Mouse (Mus musculus) left cerebral cortex, adult 8-10 months (tissue): ENCODE results near the gene Mbnl1. TPM values are rescaled to one million over a fixed set of nuclear protein-coding genes. Genes with fewer than 3 reads are reported as not detected.

Experiments
- DNase-seq, 2 experiments: peaks; one replicate each; pipeline ENCODE4 v3.0.0; 2022; ENCODE audit warnings: low spot score in 2 of 2
- total RNA-seq, 4 experiments: library from RNA; stranded (reverse); gene quantifications; 2 replicates each; pipeline ENCODE4 v1.2.4; 2022

Gene Mbnl1
- total RNA-seq, 4 experiments from 2014 or later: 155 to 163 (median 160) TPM

GRCm38 (mm10) chr3:60516054-60516674, 43.5 kb downstream of the Mbnl1 start:
- peak in 1 of 2 experiments; percentile 41 for DNase-seq

GRCm38 (mm10) chr3:60517234-60517787, 44.7 kb downstream of the Mbnl1 start:
- no peak for DNase-seq

- DNase-seq: no peak
Measured at GRCm38 (mm10) chr3:60519337-60519736, 46.7 kb downstream of the Mbnl1 start.

DNA sequence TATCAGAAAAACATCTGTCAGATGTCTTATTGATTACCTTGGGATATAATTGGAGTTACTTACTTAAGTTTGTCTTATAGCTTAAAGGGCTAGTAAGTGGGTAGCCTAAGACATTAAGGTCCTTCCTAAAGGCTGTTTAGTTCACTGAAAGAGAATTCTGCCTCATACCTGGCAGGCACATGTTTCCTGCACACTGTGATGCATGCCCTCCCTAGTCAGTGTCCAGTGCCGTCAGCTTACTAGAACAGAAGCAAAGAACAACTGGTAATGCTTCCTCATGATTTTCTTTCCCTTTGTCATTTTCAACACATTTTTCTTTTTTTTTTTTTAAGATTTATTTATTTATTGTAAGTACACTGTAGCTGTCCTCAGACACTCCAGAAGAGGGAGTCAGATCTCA, 51.5 kb downstream of the Mbnl1 start:
- no peak for DNase-seq

GRCm38 (mm10) chr3:60531286-60531685, 58.7 kb downstream of the Mbnl1 start:
- DNase-seq: no peak

- no peak for DNase-seq
Measured at GRCm38 (mm10) chr3:60531826-60532225, 59.2 kb downstream of the Mbnl1 start.

GRCm38 (mm10) chr3:60535224-60535623, 62.6 kb downstream of the Mbnl1 start:
- no peak for DNase-seq

GRCm38 (mm10) chr3:60537063-60537462, 64.4 kb downstream of the Mbnl1 start:
- no peak for DNase-seq

- DNase-seq: no peak
Measured at GRCm38 (mm10) chr3:60538214-60538971, 65.8 kb downstream of the Mbnl1 start.

GRCm38 (mm10) chr3:60541121-60541520, 68.5 kb downstream of the Mbnl1 start:
- no peak for DNase-seq

GRCm38 (mm10) chr3:60546196-60546595, 73.6 kb downstream of the Mbnl1 start:
- no peak for DNase-seq

GRCm38 (mm10) chr3:60546904-60547303, 74.3 kb downstream of the Mbnl1 start:
- DNase-seq: no peak

- no peak for DNase-seq
Measured at GRCm38 (mm10) chr3:60550492-60550891, 77.9 kb downstream of the Mbnl1 start.

DNA sequence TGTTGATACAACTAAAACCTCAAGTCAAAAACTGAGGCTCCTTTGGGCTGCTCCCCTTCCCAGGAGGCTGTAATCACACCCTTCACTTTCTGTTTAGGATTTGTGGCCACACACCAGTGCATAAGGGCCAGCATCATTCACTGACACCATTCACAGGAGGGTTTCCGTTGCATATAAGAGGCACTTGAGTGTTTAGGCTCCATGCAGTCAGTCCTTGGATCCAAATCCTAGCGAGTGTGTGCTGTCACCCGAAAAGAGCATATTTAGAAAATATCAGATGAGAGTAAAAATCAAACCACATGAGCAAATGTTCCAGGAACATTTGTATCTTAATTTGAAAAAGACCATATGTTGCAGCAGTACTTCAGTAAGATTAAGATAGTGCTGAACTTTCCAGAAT, 79.0 kb downstream of the Mbnl1 start:
- DNase-seq: no peak

GRCm38 (mm10) chr3:60553011-60553410, 80.4 kb downstream of the Mbnl1 start:
- DNase-seq: no peak

- DNase-seq: no peak
Measured at GRCm38 (mm10) chr3:60556596-60556995, 84.0 kb downstream of the Mbnl1 start.

DNA sequence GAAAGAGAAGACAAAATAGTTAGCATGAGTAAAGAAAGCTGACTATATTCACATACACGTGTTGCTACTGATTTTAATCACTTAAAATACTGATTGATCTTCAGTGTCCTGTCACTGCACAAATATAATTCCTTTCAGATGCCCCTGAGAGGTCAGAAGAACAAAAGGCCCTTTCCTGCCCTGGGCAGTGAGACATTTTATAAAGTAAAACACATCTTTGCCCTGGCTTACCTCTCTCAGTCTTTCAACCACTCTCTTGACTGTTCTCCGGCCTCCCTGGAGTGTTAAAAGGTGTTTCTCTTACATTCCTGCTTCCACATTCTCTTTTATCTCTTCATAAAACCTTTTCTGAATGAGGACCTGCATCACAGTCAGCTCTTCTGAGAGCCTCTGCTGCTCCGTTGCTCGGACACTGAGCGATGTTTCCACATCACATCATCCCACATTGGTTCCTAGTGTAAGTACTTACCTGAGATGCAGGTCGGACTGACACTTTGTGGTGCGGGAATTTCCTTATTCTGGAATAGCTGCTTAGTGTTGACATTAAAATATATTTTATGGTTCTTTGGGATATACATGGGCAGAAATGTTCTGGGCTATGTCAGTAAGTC, 85.7 kb downstream of the Mbnl1 start:
- DNase-seq: no peak

DNA sequence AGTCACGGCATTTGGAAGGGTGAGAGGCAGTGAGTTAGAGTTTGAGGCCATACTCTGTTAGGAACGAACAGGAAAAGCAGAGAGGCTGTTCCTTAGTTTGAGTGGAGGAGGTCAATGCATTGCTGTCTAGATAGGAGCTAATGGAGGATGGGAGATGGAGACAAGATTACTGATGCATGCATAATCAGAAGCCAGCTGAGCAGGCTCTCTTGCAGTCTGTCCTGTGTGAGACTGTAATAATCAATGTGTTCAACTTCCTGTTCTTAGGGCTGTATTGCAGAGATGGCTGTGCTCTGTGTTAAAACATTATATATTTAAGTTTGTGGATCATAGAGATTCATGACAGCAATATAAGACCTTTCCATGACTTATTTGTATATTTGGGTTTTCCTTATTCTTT, 87.1 kb downstream of the Mbnl1 start:
- DNase-seq: no peak

DNA sequence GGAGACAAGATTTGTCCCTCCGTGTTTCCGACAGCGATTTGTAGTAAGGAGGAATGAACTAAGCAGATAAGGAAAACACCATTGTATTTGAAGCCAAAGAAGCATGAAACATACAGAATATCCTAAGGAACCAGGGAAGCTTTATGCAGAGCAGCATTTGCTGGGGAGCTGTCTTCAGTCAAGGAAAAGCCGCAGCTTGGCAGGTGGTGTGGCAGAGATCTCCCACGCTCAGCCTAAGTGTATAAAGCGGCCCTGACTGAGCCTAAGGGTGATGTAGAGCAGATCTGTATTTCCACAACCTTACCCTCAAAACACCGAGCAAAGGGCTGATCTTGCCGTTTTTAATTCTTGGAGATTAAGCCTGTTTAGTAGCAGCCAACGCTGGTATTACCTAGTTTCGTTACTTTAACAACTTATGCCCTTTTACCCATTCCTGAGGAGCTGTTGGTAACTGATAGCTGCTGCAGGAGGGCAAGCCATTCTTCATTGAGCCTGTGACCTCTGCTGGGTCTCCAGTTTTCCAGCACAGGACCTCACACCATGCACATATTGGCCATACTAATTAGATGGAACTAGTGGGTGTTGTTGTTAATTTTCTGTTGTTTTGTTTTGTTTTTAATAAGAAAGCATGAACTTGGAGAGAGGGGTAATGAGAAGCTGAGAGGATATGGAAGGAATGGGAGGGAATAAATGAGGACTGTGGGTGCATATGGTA, 91.1 kb downstream of the Mbnl1 start:
- peak in 1 of 2 experiments; percentile 57 for DNase-seq

DNA sequence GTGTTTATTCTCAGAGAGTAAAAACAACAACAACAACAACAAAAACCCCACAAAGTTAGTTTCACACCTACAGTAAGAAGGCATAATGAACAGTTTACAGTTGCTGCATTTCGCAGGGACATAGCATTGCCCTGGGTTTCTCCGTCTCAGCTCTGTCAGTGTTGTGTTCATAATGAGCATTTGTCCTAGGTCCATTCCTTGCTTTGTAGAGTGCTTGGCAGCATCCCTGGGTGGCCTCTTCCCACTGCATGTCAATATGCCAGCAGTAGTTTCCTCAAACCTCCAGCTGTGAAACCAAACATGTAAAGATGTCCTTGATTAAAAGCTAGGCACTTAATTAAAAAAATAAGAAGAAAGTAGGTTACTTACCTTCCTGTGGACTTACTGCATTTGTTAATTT, 91.6 kb downstream of the Mbnl1 start:
- DNase-seq: no peak

- no peak for DNase-seq
Measured at GRCm38 (mm10) chr3:60565204-60565603, 92.6 kb downstream of the Mbnl1 start.

DNA sequence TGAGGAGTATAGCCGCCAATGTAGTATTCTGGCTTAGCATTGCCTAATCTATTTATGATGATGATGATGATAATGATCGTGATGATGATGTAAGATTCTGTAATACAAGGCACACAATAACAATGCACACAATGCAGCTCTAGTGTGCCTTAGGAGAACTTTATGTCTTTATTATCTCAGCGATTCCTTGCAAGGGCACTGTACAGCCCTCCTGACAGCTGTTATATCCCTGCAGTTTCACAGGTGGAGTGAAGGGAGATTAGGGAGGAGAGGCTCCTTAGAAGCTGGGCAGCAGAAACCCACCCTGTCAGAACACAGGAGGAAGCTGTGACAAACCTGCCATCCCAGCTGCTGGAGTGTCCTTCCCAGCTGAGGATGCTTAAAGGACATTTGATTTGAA, 93.3 kb downstream of the Mbnl1 start:
- no peak for DNase-seq
